Mouse (Mus musculus) thymus, postnatal 0 days (tissue): ENCODE measurements at regions not wholly inside any gene's neighbourhood (a gene's known extent, or its start where the extent isn't known, plus 50 kb on each side); places are given as distances from the start of the nearest gene placed in this dataset.
"Not testable (repeated sequence)": the region's sequence is repeated elsewhere in the genome, so short reads cannot be mapped to it uniquely, and the experiment has no call there.

Source experiments
- DNase-seq: peaks from one replicate; pipeline ENCODE4 v3.0.0-alpha.2; 2015; ENCODE audit warnings: low spot score

- not testable (repeated sequence) for DNase-seq
Observed at GRCm38 (mm10) chr8:126811358-126811757, 134.3 kb downstream of the Tomm20 start.

GRCm38 (mm10) chr8:126810516-126810915 lies 135.1 kb downstream of the Tomm20 start:
- DNase-seq, result no peak

GRCm38 (mm10) chr8:126809321-126809720 lies 136.3 kb downstream of the Tomm20 start:
- no peak for DNase-seq

GRCm38 (mm10) chr8:126808496-126808895 lies 137.1 kb downstream of the Tomm20 start:
- no peak for DNase-seq

GRCm38 (mm10) chr8:126807171-126807768 lies 138.4 kb downstream of the Tomm20 start:
- no peak for DNase-seq

- no peak for DNase-seq
Observed at GRCm38 (mm10) chr8:126806591-126806990, 139.1 kb downstream of the Tomm20 start.

GRCm38 (mm10) chr8:126806181-126806560 lies 139.5 kb downstream of the Tomm20 start:
- DNase-seq, result peak; percentile 37

GRCm38 (mm10) chr8:126805365-126806180 lies 140.1 kb downstream of the Tomm20 start:
- DNase-seq, result peak; percentile 48

GRCm38 (mm10) chr8:126804115-126804514 lies 141.5 kb downstream of the Tomm20 start:
- no peak for DNase-seq

GRCm38 (mm10) chr8:126802641-126803040 lies 143.0 kb downstream of the Tomm20 start:
- no peak for DNase-seq

GRCm38 (mm10) chr8:126800976-126801375 lies 144.7 kb downstream of the Tomm20 start:
- DNase-seq, result no peak

GRCm38 (mm10) chr8:126797571-126798334 lies 147.9 kb downstream of the Tomm20 start:
- no peak for DNase-seq

- DNase-seq, result no peak
Observed at GRCm38 (mm10) chr8:126793657-126794056, 152.0 kb downstream of the Tomm20 start.

- no peak for DNase-seq
Observed at GRCm38 (mm10) chr8:126791069-126791468, 154.6 kb downstream of the Tomm20 start.

GRCm38 (mm10) chr8:126790214-126790613 lies 155.4 kb downstream of the Tomm20 start:
- DNase-seq, result no peak

GRCm38 (mm10) chr8:126789076-126789475 lies 156.6 kb downstream of the Tomm20 start:
- no peak for DNase-seq

- no peak for DNase-seq
Observed at GRCm38 (mm10) chr8:126788669-126789068, 157.0 kb downstream of the Tomm20 start.

GRCm38 (mm10) chr8:126787398-126787797 lies 158.2 kb downstream of the Tomm20 start:
- peak; percentile 43 for DNase-seq

- no peak for DNase-seq
Observed at GRCm38 (mm10) chr8:126785211-126785610, 160.4 kb downstream of the Tomm20 start.

GRCm38 (mm10) chr8:126784604-126785003 lies 161.0 kb downstream of the Tomm20 start:
- no peak for DNase-seq

GRCm38 (mm10) chr8:126783703-126784440 lies 161.8 kb downstream of the Tomm20 start:
- no peak for DNase-seq
